Mouse (Mus musculus) kidney, adult 8-10 months (tissue): Measurements from ENCODE around the gene Tbcel.

Experiments used
- DNase-seq, 2 experiments: peaks; one replicate each; pipeline ENCODE4 v3.0.0; 2022

Tbcel gene

DNA sequence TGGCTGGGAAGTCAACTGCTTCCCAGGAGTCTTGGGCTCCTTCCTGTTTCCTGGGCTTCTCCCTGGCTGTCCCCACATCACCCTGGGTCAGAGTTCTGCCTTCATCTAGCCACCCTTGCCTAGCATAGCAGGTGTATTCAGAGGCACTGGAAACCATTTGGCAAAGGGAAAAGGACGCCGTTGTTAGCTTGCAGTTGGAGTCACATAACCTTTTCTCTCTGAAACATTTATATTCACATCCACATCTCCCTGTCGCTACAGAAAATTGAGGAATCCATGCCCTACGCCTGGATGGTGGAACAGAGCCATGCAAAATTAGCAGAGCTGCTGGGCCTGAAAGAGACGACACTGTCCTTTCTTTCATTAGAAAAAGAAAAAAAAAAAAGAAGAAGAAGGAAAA is 125.5 kb downstream of the Tbcel start:
- no peak for DNase-seq

DNA sequence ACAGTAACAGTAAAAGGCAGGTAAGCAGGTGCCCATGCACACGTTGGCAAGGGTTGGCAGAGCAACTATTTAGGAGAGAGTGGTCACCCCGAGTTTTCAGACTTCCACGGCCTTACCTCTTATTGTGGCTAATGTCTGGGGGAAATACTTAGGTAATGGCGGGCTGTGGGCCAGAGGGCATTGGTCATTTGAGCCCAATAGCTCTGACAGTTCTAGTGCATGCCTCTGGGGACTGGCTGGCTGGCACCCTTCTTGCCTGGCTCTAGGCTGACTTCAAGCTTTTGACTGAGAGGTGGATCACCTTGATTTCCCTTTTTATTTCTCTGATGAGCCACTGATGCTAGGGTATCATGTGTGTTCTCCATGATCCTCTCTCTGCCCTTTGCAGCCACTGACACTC is 129.5 kb downstream of the Tbcel start:
- no peak for DNase-seq

DNA sequence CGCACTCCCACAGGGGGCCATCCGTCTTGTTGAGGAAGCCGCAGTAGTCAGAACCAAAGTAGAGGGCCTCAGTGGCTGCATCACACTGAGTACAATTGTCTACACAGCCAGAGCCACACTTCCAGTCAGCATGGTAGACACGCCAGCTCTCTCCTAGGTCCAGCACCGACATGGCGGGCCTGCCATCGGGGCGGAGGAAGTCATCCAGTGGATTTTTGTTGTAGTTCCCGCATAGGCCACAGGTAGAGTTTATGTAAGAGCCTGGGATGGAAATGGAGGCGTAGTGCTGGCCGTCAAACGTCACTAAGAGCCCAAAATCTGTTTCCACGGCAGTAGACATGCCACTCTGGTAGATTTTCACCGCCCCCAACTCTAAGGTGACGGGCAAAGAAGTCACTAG is 130.0 kb downstream of the Tbcel start:
- no peak for DNase-seq

DNA sequence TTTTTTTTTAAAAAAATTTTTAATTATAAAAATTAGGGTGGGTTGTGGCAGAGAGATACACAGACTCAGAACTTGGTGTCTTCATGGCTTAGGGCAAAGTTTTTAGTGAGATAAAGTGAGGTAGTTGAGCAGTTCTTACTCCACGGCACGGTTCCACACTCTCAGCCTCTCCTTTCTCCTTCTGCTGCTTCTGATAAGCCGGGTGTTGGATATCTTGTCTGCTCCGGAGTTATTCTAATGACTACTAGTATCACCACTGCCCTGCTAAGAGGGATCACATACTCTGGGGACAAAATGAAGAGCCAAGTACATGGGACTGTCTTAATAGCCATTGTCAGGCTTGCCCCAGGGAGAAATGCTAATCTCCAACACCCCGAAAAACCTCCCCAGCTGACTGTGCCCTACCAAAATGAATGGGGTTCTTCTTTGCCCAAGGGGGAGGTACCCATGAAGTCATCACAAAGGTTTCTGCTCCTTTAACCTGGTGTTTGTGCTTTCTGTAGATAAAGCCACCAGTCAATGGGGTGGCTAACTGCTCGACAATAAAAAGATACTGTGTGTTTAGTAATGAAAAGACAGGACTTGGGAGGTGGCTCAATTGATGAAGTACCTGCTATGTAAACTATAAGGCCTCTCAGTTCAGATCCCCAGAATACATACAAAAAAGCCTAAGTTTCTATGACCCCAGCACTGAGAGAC is 135.8 kb downstream of the Tbcel start:
- DNase-seq = no peak
